Mouse (Mus musculus) frontal cortex, adult 2 months (tissue): ENCODE data around the gene Ubxn4. TPM values are rescaled to one million over a fixed set of nuclear protein-coding genes. Genes with fewer than 3 reads are reported as not detected.
A peak's percentile ranks its signal among the peaks of the same experiment; 100 is the strongest.
"Not testable (repeated sequence)": the region's sequence is repeated elsewhere in the genome, so short reads cannot be mapped to it uniquely, and the experiment has no call there.

ENCODE experiments used
- DNase-seq, 2 experiments: peaks; one replicate each; pipeline ENCODE4 v3.0.0; 2022; ENCODE audit warnings: low spot score in 1 of 2; ENCODE audit errors: extremely low spot score in 1 of 2
- polyA plus RNA-seq: library from polyadenylated mRNA; depleted of rRNA; stranded (reverse); fragments of >200 nt; gene quantifications from 2 replicates; pipeline ENCODE4 v1.2.3, GENCODE M21; 2012; rRNA removed

Gene Ubxn4
- polyA plus RNA-seq, 1 experiment: 45.9 TPM

- peak in 1 of 2 experiments; percentile 26 for DNase-seq
Measured at GRCm38 (mm10) chr1:128303900-128304299, 60.1 kb downstream of the Ubxn4 start.

GRCm38 (mm10) chr1:128309043-128309442 is 65.3 kb downstream of the Ubxn4 start:
- no peak for DNase-seq

- DNase-seq: no peak
Measured at GRCm38 (mm10) chr1:128314665-128315064, 70.9 kb downstream of the Ubxn4 start.

GRCm38 (mm10) chr1:128319266-128319665 is 75.5 kb downstream of the Ubxn4 start:
- not testable (repeated sequence) for DNase-seq

- no peak for DNase-seq
Measured at GRCm38 (mm10) chr1:128323026-128323643, 79.4 kb downstream of the Ubxn4 start.

GRCm38 (mm10) chr1:128324776-128325175 is 81.0 kb downstream of the Ubxn4 start:
- DNase-seq: no peak

GRCm38 (mm10) chr1:128327165-128327564 is 83.4 kb downstream of the Ubxn4 start:
- no peak for DNase-seq

GRCm38 (mm10) chr1:128328218-128328617 is 84.5 kb downstream of the Ubxn4 start, which contains the start of gene Lct:
TSS of gene Lct (minus strand) at chr1:128328318.
- DNase-seq: no peak

Other genes with a start within 250 kb of the Ubxn4 start
- 5.7 and 6.1 TPM in 2 replicates for gene Zranb3, start 140.9 kb upstream of the Ubxn4 start, polyA plus RNA-seq
- gene R3hdm1, start 140.7 kb upstream of the Ubxn4 start, polyA plus RNA-seq: 352 and 375 TPM in 2 replicates
- gene Lct, start 84.4 kb downstream of the Ubxn4 start, polyA plus RNA-seq: 0.42 and 0.92 TPM in 2 replicates
- gene Mcm6, start 115.7 kb downstream of the Ubxn4 start, polyA plus RNA-seq: 8.9 and 11.2 TPM in 2 replicates
- 39.9 and 45.7 TPM in 2 replicates for gene Dars, start 173.4 kb downstream of the Ubxn4 start, polyA plus RNA-seq